Mouse (Mus musculus): Measurements from ENCODE around the gene Tssc4. TPM values are rescaled to one million over a fixed set of nuclear protein-coding genes. Genes with fewer than 3 reads are reported as not detected.

Tssc4 gene
- polyA plus RNA-seq (2021; fragmentation: Nextera tagmentation), result 45.2 and 50.7 TPM in 2 replicates
- long read RNA-seq, experiment 1, transcript Tssc4-207 (1 exons, 1,735 nt), result minor isoform, 39 of 142 reads
- long read RNA-seq, experiment 1, transcript Tssc4-204 (2 exons, 981 nt), result minor isoform, 18 of 142 reads
- long read RNA-seq, experiment 1, transcript Tssc4-203 (2 exons, 1,091 nt), result major isoform, 40 of 142 reads
- long read RNA-seq, experiment 1, transcript Tssc4-206 (3 exons, 1,364 nt), result minor isoform, 24 of 142 reads
- long read RNA-seq, experiment 1, partial matches to known transcripts, result 1 of 142 reads
- long read RNA-seq, experiment 1, other reads (novel, unspliced or antisense), result 4 of 142 reads
- long read RNA-seq, experiment 2, transcript Tssc4-201 (3 exons, 1,519 nt), result minor isoform, 10 of 62 reads
- long read RNA-seq, experiment 2, transcript Tssc4-203 (2 exons, 1,091 nt), result minor isoform, 7 of 62 reads
- long read RNA-seq, experiment 2, transcript Tssc4-207 (1 exons, 1,735 nt), result minor isoform, 16 of 62 reads
- long read RNA-seq, experiment 2, transcript Tssc4-206 (3 exons, 1,364 nt), result major isoform, 17 of 62 reads
- long read RNA-seq, experiment 2, partial matches to known transcripts, result 0 of 62 reads
- long read RNA-seq, experiment 2, other reads (novel, unspliced or antisense), result 4 of 62 reads

GRCm38 (mm10) chr7:143068882-143069591, at the start of gene Tssc4:
Gene Tssc4 (plus strand): TSS chr7:143069249.

DNA sequence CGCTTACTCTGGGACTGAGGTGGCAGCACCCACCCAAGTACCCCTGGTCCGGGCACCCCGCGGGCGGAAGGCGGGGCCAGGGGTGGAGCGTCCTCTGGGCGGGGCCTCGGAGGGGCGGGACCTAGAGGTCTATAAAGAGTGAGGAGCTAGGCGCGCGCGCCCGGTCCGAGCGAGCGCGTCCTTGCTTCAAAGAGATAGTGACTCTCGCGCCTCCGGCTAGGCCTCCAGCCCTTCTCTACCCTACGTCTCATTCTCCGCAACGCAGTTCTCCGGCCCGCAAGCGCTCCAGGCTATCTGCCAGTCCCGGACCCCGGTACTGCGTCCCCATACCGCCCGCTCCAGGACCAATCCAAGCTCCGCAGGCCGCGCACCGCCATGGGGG, 16.4 kb upstream of the Tssc4 start, which contains the start of gene Cd81:
Cd81 (plus strand) TSS at position 114 of the 382 bp plus-strand sequence.

DNA sequence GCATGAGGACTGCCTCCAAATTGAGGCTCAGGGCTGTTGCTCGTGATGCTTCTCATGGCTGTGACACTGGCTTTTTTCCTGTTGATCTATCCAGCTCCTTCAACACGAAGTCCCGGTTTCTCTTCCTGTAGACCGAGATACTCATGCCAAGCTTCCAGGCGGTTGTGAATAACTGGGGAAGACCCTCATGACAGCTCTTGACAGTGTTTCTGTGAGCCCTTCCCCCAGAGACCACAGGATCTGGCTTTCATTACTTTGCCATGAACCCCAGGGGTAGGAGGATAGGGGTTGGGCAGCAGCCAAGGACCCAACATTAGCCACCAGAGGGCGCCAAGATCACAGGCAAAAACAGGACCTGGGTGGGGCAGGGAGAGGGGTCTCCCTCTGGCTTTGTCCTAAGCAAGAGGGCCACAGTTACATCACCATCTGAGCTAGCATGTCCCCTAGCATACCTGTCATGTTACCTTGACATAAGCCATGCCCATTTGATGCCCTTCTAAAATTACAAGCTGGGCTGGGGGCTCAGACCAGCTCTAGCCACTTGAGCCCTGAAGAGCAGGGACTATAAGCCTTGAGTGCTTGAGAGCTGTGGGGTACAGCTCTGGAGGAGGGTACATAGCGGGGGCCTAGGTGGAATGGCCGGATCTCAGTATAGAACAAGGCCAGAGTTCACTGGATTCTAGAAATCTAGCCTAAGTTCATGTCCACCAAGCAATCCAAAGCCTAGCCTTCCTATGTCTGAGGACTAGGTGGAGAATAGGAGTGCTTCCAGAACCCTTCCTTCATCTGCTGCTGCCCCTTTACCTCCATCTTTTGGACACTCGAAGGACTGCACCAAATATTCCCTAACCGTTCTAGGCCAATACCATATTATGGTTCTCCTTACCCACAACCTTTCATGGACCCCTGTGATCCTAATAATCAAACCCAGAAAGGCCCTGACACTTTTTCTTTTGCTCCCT, 25.8 kb downstream of the Tssc4 start, which contains the start of gene Trpm5:
Trpm5 (minus strand) TSS at position 51 of the 962 bp plus-strand sequence.

DNA sequence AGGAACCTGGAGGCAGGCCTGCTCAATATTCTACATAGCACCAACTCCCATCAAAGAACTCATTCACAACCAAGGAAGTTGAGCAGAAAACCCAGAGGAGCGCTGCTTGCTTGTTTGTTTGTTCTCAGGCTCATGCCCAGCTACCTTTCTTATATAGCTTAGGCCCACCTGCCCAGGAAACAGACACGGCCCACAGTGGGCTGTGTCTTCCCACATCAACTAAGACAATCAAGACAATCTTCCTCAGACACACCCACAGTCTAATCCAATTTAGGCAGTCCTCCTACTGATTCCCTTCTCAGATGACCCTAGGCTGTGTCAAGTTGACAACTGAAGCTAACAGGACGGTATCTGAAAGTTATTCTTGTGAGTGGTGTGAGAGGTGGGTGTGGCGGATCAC, 37.0 kb downstream of the Tssc4 start, which contains the start of gene Kcnq1:
Kcnq1 (plus strand) TSS at position 301 of the 400 bp plus-strand sequence.

Other genes with a start within 250 kb of the Tssc4 start
- gene Th, start 138.1 kb upstream of the Tssc4 start, polyA plus RNA-seq (2021; fragmentation: Nextera tagmentation), result 3.0 and 3.4 TPM in 2 replicates
- 0.25 and 0.33 TPM in 2 replicates for gene Ascl2, start 100.0 kb upstream of the Tssc4 start, polyA plus RNA-seq (2021; fragmentation: Nextera tagmentation)
- 0.27 and 0.45 TPM in 2 replicates for gene Tspan32, start 64.2 kb upstream of the Tssc4 start, polyA plus RNA-seq (2021; fragmentation: Nextera tagmentation)
- gene Cd81, start 16.5 kb upstream of the Tssc4 start, polyA plus RNA-seq (2021; fragmentation: Nextera tagmentation), result 902 and 1,249 TPM in 2 replicates
- gene Trpm5, start 25.4 kb downstream of the Tssc4 start, polyA plus RNA-seq (2021; fragmentation: Nextera tagmentation), result 0.31 TPM in 1 of 2 replicates, not detected in the other
- 0.18 TPM in 2 replicates for gene Kcnq1, start 37.1 kb downstream of the Tssc4 start, polyA plus RNA-seq (2021; fragmentation: Nextera tagmentation)